Mouse (Mus musculus): ENCODE results near the gene Aph1b. TPM values are rescaled to one million over a fixed set of nuclear protein-coding genes. Genes with fewer than 3 reads are reported as not detected.

The Aph1b gene
- 4.7 and 6.2 TPM in 2 replicates for polyA plus RNA-seq (2012; rRNA removed; ENCODE audit: low replicate concordance)

DNA sequence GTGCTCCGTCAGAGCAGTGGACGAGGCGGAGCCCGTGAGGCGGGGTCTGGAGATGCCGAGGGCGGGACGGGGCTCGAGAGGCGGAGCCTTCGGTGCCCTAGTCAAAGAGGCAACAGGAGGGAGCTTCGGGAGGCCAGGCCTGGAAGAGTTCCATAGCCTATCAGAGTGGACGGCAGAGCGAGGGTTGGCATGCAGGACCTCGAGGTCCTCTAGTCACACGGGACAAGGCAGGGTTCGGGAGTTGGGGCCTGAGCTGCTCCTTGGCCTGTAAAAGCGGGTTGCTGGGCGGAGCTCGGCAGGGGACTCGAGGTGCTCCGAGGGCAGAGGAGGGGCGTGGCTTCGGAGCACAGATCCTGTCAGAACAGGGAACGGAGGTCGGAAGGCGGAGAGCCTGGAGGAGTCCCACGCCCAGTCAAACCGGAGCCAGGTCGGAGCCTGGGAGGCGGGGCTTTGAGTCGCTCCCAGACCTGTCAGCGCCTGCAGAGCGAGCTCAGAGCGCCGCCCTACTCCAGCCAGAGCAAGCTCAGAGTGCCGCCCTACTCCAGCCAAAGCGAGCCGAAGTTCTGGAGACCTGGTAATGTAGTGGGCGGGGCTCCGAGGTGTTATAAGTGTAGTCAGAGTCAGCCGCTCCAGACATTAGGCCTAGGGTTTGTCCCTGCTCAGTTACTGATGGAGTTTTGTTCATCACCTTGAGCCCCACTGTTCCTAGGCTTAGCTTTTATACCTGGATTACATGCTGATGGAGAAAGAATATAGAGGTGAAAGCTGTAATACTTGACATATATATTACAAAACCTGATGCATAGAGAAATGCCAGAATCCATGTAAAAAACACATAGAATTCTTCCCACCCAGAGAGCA is at the start of gene Aph1b:
Gene Aph1b, minus strand, starts transcription at position 27 of the 861 bp plus-strand sequence.

DNA sequence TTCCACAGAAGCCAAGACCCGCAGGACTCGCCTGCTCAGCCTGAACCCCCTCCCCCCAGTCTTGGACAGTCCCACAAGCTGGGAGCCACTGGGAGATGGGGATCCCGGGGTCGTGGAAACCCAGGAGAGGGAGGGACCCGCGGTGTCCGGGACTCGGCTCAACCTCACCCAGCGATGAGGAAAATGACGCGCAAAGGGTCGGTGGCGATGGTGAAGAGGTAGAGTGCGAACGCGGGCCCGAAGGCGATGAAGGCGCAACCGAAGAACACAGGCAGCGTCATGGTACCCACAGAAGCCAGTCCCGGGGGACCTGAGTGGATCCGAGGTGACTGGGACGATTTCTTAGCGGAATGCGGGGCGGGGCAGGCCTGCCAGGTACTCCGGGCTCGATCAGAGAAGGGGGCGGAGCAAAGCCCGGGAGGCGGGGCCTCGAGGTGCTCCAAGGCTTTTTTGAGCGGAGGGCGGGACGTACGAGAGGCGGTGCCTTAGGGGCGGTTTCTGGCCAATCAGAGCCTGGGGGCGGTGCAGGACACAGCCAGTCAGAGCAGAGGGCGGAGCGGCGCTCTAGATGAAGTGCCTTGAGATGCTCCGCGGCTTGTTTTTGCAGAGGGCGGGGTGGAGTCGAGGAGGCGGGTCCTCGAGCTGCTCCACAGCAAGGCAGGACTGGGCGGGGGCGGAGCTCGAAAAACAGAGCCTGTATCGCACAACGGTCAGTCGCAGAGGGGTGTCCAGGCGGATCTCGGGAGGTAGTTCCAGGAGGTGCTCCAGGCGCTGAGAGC is 39.2 kb upstream of the Aph1b start, which contains the start of gene Aph1c:
Gene Aph1c, minus strand, starts transcription at position 409 of the 779 bp plus-strand sequence.

DNA sequence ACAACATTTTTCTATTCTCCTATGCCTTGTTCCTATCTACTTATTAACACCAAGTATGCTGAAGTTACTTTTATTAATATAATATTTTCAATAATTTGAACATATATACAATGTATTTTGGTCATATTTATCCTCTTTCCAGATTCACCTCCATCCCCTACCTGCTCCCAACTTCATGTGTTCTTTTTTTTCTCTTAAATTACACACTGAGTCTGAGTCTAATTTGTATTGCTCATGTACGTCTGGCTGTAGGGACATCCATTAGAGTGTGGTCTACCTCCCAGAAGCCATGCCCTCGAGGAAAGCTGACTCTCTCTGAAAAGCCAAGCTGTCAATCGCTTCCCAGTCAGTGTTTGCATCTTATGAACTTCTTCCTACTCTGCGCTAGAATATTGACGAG is 1.4 kb upstream of the Aph1b start, which contains the start of gene Gm10647:
Gene Gm10647, plus strand, starts transcription at position 301 of the 400 bp plus-strand sequence.

Other genes with a start within 250 kb of the Aph1b start
- gene Usp3, start 202.3 kb downstream of the Aph1b start, polyA plus RNA-seq (2012; rRNA removed; ENCODE audit: low replicate concordance) = 10.6 and 17.5 TPM in 2 replicates
- 0.75 and 13.1 TPM in 2 replicates for gene Car12, start 81.8 kb downstream of the Aph1b start, polyA plus RNA-seq (2012; rRNA removed; ENCODE audit: low replicate concordance)
- gene Gm10647, start 1.5 kb upstream of the Aph1b start, polyA plus RNA-seq (2012; rRNA removed; ENCODE audit: low replicate concordance) = 0.09 and 0.19 TPM in 2 replicates
- gene Aph1c, start 39.2 kb upstream of the Aph1b start, polyA plus RNA-seq (2012; rRNA removed; ENCODE audit: low replicate concordance) = 1.8 and 3.3 TPM in 2 replicates
- 11.6 and 16.7 TPM in 2 replicates for gene Rab8b, start 124.2 kb upstream of the Aph1b start, polyA plus RNA-seq (2012; rRNA removed; ENCODE audit: low replicate concordance)
- 62.6 and 63.6 TPM in 2 replicates for gene Rps27l, start 150.6 kb upstream of the Aph1b start, polyA plus RNA-seq (2012; rRNA removed; ENCODE audit: low replicate concordance)
- 7.1 and 9.6 TPM in 2 replicates for gene Lactb, start 180.0 kb upstream of the Aph1b start, polyA plus RNA-seq (2012; rRNA removed; ENCODE audit: low replicate concordance)

Measured in subcutaneous adipose tissue, adult 2 months (tissue).